Mouse (Mus musculus): ENCODE data around the gene Slc24a4.

Slc24a4 gene

GRCm38 (mm10) chr12:102286681-102287414 lies 158.3 kb downstream of the Slc24a4 start:
- peak; percentile 85 to 86 for DNase-seq

GRCm38 (mm10) chr12:102287904-102288602 lies 159.5 kb downstream of the Slc24a4 start:
- no peak for DNase-seq

GRCm38 (mm10) chr12:102288846-102289245 lies 160.3 kb downstream of the Slc24a4 start:
- DNase-seq = no peak

GRCm38 (mm10) chr12:102289568-102289967 lies 161.0 kb downstream of the Slc24a4 start:
- peak in 1 of 2 experiments; percentile 52 for DNase-seq

DNA sequence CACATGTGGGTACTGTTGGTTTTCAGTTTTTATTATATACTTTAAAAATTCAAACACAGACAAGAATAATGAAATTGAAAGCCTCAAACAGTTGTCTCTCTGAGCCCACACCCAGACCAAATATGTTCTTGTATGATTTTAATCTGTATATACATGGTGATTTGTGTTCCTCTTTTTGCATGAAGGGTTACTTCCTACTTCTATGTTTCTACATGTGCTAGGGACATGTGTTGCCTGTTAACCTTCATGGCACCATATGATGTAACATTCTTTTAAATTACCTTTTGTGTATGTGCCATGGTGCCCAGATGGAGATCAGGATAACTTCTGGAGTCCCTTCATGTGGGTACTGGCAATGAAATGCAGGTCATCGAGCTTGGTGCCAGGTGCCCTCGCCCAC lies 162.1 kb downstream of the Slc24a4 start:
- DNase-seq = no peak

DNA sequence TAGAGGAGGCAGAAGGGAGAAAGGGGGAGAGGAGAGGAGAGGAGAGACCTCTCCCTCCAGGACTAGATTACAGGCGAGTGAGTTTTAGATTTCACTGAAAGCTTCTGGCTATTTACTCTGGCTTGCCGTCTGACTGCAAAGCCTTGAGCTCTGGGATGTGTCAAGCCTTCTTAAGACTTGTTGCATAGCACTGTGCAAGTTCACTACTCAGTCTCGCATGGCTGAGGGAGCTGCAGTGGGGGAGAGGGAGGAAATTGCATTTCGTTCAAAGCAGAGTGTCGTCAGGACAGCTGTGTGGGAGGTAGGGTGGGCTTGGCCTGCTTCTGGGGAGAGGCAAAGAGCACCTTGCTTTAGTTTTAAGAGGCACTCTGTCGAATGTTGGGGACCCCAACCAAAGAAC lies 163.2 kb downstream of the Slc24a4 start:
- DNase-seq = no peak

DNA sequence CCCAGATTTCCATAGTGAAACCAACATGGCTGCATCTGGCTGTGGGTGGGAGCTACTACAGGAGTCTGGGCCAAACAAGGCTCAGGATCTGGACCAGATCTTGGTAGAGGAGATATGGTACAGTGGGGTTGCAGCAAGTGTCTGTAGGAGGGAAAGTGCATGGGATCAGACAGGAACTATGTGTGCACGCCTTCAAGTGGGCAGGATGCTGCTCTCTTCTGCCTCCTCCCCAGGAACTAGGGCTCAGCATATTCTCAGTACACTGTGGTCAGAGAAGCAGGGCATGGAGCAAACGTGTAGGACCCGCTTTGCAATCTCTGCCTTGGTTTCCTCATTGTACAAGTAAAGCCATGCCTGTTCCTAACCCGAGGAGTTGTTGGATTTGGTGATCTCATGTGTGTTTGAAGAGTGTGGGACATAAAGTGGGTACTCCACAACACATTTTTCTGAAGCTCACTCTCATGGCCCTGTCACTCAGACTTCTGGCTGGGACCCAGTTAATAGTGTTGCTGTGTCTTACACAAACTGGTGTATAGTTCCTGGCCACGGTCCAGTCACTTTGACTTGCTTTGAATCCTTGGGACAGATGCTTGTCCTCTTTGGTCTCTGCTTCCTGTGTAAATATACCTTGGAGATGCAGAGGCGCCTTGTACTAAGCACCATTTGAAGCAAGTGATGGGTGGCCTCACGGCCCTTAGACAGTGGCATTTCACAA lies 164.1 kb downstream of the Slc24a4 start:
- no peak for DNase-seq

- no peak for DNase-seq
Observed at GRCm38 (mm10) chr12:102294634-102295033, 166.1 kb downstream of the Slc24a4 start.

GRCm38 (mm10) chr12:102295230-102295629 lies 166.7 kb downstream of the Slc24a4 start:
- DNase-seq = peak; percentile 57 to 62

DNA sequence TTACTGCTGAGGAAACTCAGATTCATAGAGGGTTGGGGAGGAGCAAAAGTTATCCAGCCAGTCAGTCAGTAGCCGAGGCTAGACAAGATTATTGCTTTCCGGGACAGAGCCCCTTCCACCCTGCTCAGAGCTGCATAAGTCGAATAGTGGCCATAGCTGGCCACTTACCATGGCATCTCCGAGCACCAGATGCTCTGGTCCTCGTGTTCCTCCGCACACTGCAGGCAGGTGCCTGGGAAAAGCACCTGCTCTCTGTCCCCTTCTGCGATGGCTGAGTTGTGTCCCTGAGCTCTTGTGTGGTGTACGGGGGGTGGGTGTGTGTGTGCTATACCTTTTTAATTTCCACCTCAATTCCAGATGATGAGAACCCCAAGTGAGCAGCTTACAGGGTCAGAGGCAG lies 167.1 kb downstream of the Slc24a4 start:
- peak in 1 of 2 experiments; percentile 25 for DNase-seq

DNA sequence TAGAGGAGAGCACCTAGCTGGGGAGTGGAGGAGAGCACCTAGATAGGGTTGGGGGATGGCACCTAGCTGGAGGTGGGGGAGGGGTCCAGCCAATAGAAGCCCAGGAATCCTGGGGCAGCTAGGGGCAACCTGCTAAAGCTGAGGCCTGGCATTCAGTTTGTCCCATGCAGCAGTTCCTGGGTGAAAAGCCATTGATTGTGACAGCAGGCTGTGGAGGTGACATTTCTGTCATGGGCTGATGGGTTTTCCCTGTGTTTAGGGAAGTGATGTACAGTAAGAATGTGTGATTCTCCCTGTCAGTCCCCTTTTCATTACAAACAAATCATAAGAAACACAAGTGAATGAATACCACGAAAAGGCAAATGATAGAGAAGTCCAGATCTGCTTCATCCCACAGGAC lies 167.8 kb downstream of the Slc24a4 start:
- DNase-seq = no peak

DNA sequence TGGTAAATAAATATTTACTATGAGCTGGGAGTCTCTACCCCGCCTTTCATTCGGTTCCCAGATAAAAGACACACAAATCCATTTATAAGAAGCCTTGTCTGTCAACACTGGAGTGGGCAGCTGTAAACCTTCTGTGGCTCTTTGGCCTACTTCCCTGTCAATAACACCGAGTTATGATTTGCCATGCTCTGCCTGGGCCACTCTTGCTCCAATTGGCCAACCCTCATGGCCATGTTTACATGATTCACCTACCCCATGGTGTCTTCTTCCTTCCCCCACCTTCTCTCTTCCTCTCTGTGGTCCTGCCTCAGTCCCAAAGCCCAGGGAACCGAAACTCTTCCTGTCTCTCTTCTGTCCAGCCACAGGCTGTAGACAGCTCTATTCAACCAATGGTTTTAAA lies 168.4 kb downstream of the Slc24a4 start:
- DNase-seq = no peak

DNA sequence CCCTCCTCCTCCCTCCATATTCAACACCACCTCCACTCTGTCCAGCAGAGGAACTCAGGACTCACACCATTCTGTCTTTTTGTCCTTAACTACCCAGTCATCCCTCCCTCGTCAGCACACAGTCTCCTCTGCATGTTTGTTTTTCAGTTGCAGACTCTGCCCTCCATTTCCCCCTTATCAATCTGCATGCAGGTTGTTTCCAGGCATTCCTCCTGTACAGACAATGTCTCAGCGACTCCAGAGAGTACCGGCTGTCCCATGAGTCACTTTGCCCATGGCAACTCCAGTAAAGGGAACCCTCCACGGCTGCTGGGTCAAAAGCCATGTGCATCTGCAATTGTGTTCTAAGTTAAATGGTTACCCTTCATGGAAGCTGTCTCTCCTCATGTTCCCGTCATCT lies 170.7 kb downstream of the Slc24a4 start:
- no peak for DNase-seq

DNA sequence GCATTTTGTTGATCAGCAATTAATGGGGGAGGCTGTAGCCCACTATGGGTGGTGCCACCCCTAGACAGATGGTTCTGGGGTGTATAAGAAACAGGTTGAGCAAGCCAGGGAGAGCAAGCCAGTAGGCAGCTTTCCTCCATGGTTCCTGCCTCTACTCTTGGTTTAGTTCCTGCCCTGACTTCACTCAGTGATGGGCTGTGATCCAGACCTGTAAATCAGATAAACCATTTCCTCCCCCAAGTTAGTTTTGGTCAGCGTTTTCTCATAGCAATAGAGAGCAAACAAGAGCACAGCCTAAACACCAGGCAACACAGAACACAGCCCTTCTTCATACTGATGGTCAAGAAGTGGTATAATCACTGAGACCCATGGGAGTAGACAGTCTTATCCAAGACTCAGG lies 173.1 kb downstream of the Slc24a4 start:
- no peak for DNase-seq

- DNase-seq = no peak
Observed at GRCm38 (mm10) chr12:102302322-102302721, 173.8 kb downstream of the Slc24a4 start.

GRCm38 (mm10) chr12:102302831-102303351 lies 174.4 kb downstream of the Slc24a4 start:
- DNase-seq = peak; percentile 74 to 81

- peak in 1 of 2 experiments; percentile 63 for DNase-seq
Observed at GRCm38 (mm10) chr12:102303867-102304266, 175.3 kb downstream of the Slc24a4 start.

GRCm38 (mm10) chr12:102305069-102305836 lies 176.7 kb downstream of the Slc24a4 start:
- peak; percentile 79 to 86 for DNase-seq

GRCm38 (mm10) chr12:102308001-102308456 lies 179.5 kb downstream of the Slc24a4 start:
- DNase-seq = peak; percentile 64 to 71

DNA sequence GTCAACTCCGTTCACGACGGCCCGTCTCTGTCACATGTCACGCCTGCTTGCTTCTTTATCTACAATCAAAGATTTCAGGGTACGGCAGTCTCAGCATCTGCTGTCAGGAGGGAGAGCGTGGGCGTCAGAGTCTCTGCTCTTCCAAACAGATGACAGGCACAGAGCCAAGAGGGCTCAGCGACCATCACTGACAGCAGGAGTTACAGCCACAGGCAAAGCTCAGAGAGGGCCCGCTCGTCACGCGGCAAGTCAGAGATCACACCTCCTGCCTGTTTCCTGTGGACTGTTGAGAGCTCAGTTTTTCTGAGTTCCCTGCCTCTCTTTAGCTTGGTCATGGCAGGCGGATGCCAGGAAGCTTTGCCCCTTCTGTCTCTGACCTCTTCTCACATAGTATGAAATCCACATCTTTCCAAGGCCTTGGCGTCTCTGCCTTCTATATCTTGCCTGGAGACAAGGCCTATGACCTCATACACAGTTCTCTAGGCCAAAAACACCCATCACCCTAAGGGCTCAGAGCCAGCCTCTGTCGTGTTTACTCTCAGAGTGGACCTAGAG lies 180.0 kb downstream of the Slc24a4 start:
- DNase-seq = peak; percentile 85 to 89

DNA sequence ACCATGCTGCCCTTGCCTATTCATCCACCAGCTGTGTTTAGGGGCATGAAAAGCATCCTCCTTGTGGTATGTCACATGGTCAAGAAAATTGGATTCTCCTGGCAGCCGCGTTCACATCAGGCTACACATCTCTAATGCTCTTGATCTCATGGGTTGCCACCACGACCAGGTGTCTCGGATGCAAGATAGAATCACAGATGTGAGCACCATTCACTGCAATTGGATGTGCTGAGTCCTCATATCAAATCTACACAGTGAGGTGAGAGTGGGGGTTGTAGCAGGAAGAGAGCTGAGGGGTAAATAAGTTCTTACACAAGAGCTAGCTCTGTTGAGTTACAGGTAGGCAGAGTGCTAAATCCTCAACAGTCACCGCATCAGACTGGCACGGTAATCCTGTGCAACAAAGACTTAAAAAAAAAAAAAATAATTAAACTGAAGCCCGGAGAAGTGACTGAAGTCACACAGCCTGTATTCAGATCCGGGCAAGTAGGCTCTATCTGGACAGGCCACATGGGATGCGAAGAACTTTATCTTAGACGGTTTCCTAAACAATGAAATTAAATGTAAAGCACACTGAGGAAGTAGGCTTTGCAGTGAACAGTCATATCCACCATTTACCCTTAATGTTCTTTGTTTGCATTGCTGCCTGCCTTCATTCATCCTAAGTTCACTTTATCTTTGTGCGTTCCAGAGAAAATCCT lies 180.7 kb downstream of the Slc24a4 start:
- DNase-seq = no peak

All from cerebellum, postnatal 10 days (tissue).